Mouse (Mus musculus) heart, embryonic 13.5 days (tissue): ENCODE measurements around the gene Prorsd1. TPM values are rescaled to one million over a fixed set of nuclear protein-coding genes. Genes with fewer than 3 reads are reported as not detected.
"Not testable (repeated sequence)": the region's sequence is repeated elsewhere in the genome, so short reads cannot be mapped to it uniquely, and the experiment has no call there.

ENCODE experiments used
- ATAC-seq: fragments of 200-750 bp; cut with Nextera tagmentation; 2 replicates; pipeline ENCODE4 v1.8.0; 2017; ENCODE audit warnings: moderate TSS enrichment; ENCODE audit not compliant: insufficient number of reproducible peaks, low FRiP score, low TSS enrichment; ENCODE audit errors: extremely low read depth
- H3K27ac ChIP-seq: fragments of 300-500 bp; sonication (generic); replicated peaks from 2 replicates; pipeline ENCODE4 v1.5.1; 2015; ENCODE audit warnings: moderate library complexity, mild to moderate bottlenecking, inconsistent platforms
- H3K27me3 ChIP-seq: fragments of 300-500 bp; sonication (generic); replicated peaks from 2 replicates; pipeline ENCODE4 v1.6.1; 2015; ENCODE audit warnings: mild to moderate bottlenecking, inconsistent platforms
- H3K36me3 ChIP-seq: fragments of 300-500 bp; sonication (generic); 2 replicates; pipeline ENCODE4 v1.6.1; 2015; ENCODE audit warnings: mild to moderate bottlenecking, inconsistent platforms
- H3K4me1 ChIP-seq: fragments of 300-500 bp; sonication (generic); 2 replicates; pipeline ENCODE4 v1.6.1; 2015; ENCODE audit warnings: inconsistent platforms
- H3K4me2 ChIP-seq: fragments of 300-500 bp; sonication (generic); 2 replicates; pipeline ENCODE4 v1.6.1; 2015; ENCODE audit warnings: inconsistent platforms, mild to moderate bottlenecking, moderate library complexity
- H3K4me3 ChIP-seq: fragments of 300-500 bp; sonication (generic); 2 replicates; pipeline ENCODE4 v1.5.1; 2015; ENCODE audit warnings: moderate library complexity, mild to moderate bottlenecking, inconsistent platforms
- H3K9ac ChIP-seq: fragments of 300-500 bp; sonication (generic); 2 replicates; pipeline ENCODE4 v1.6.1; 2015; ENCODE audit warnings: inconsistent platforms, mild to moderate bottlenecking, moderate library complexity
- H3K9me3 ChIP-seq: fragments of 300-500 bp; sonication (generic); 2 replicates; pipeline ENCODE4 v1.6.1; 2016; ENCODE audit warnings: inconsistent platforms
- WGBS: fragments of 180-500 bp; shearing (Covaris S2); methylation state at CpG from one replicate; pipeline ENCODE4 v1.1.7; 2015; ENCODE audit warnings: mixed read lengths; 5-methylcytosine and 5-hydroxymethylcytosine counted together
- polyA plus RNA-seq: library from polyadenylated mRNA; unstranded; fragments of >200 nt; fragmentation: Nextera tagmentation; extraction: Ambion mirVana; gene quantifications from 2 replicates; pipeline ENCODE4 v1.2.1, GENCODE M21; 2015

Prorsd1 gene
- polyA plus RNA-seq: 18.7 and 20.0 TPM in 2 replicates

DNA sequence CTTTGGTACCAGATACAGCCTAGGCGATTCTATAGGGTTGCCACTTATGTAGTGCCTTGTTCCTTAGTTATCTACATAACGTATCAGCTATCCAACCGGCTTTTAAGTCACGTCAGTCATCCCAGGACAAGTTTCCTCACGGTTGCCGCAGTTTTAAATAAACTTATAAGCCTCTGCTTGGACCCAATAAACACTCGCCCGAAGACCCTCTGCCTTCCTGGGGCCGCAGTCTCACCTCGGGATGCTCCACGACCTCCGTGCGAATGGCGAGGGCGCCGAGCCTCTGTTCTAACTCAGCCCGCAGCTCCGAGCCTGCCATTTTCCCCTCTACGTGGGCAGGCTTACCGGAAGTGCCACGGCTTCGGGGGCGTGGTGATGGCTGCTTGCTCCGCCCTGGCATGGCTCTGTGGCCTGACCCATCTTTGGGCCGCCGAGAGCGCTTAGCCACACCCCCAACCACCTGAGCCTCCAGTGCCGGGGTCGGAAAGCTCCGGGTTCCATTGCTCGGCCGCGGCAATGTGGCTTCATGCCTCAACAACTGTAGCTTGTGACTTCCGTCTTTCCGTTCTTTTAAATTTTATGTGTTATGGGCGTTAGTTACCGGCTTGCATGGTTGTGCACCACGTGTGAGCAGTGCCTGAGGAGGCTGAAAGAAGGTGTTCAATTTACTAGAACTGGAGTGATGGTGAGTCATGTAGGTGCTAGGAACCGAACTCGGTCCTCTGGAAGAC is at the start of gene Prorsd1:
Gene Prorsd1 (minus strand): TSS at position 352 of the 731 bp plus-strand sequence.
- no peaks in the 10 kb centered on the region for H3K9me3 ChIP-seq
- H3K27ac ChIP-seq: peak within 1 kb of the TSS; percentile 80
- peak within 1 kb of the TSS; percentile 86 for H3K9ac ChIP-seq
- WGBS: 3% methylated on average over 40 of the region's 40 CpGs
- peaks cover 4% of the 10 kb centered on the region; the same call in 1 of the 2 replicates for H3K27me3 ChIP-seq
- peaks cover 23% of the 10 kb centered on the region for H3K36me3 ChIP-seq
- H3K4me2 ChIP-seq: peak within 1 kb of the TSS; percentile 68
- peak within 1 kb of the TSS; percentile 70 for H3K4me3 ChIP-seq
- peak; percentile 97 for ATAC-seq
- peaks cover 8% of the 10 kb centered on the region for H3K4me1 ChIP-seq

DNA sequence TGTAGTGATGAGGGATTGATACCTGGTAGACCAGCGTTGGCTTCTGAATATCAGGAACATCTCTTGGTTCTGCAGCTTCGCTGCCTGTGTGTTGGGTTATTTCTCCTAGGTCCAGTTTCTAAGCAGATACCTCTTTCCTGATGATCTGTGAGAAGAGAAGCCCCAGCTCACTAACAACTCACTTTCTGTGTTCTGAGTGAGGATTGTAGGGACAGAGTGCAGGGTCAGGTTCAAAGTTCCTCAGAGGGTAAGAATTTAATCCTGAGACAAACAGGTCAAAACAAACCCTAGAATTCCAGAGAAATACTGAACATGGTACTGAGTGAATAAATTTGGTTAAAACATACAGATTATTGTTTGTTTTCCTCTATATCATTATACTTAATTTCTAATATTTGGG is 48.6 kb upstream of the Prorsd1 start:
- Histone ChIP-seq H3K27me3 (no peaks in the 10 kb centered on the region), H3K4me1 (no peaks in the 10 kb centered on the region), H3K36me3 (no peaks in the 10 kb centered on the region), H3K9ac (no peak overlapping the region), H3K4me3 (no peak overlapping the region), H3K4me2 (no peak overlapping the region), H3K9me3 (no peaks in the 10 kb centered on the region), H3K27ac (no peak overlapping the region)
- 75% methylated on average over 2 of the region's 2 CpGs for WGBS
- no peak for ATAC-seq

DNA sequence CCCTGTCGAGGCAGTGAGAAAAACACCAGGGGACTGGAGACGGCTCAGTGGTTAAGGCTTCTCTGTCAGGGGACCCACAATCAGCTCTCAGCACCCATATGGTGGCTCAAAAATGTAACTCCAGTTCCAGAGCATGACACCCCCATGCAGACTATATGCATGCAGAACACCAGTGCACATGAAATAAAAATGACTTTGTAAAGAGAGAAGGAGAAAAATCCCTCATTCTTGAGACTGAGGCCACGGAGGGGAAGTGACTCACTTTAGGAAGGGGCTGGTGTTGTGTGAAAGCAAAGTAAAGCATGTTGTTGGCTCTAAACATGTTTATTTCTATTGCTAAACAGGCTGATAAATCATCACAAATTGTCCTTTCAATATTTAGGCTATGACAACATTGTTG is 46.2 kb upstream of the Prorsd1 start:
- Histone ChIP-seq H3K4me1 (no peaks in the 10 kb centered on the region), H3K27me3 (no peaks in the 10 kb centered on the region), H3K4me3 (no peak overlapping the region), H3K9me3 (no peaks in the 10 kb centered on the region), H3K9ac (no peak overlapping the region), H3K4me2 (no peak overlapping the region), H3K27ac (no peak overlapping the region), H3K36me3 (no peaks in the 10 kb centered on the region)
- no peak for ATAC-seq
- 77% methylated on average over 3 of the region's 3 CpGs for WGBS

DNA sequence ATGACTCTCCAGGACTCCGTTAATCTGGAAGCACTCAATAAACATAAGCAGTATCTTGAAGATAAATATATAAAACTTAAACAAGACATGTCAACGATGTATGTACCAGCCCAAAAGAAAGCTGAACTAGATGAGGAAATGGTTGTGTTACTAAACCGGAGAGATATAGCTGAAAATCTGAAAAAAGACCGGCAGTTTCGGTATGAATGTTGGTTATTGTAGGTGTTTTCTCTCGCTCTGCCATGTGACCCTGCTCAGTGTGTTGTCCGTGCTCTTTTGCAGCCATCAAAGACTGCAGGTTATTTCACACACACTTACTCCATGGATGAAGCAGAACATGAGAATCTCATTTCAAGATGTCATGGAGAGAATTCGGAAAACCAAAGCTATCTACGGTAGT is 45.6 kb upstream of the Prorsd1 start:
- 76% methylated on average over 9 of the region's 9 CpGs for WGBS
- ATAC-seq: no peak

DNA sequence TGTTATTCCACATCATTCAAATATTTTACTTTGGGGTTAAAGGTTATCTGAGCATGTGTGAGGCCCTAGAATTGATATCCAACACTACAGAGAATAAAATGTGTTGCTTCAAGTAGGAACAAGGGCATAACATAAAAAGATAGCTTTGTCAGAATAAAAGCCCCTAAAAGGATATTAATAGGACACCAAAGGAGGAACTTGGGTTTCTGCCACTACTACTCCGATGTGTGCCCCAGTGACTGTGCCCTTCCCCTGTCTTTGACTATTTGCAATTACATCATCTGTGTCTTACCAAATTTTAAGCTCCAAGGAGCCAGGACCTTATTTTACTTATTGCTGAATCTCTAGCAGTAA is 34.6 kb upstream of the Prorsd1 start:
- Histone ChIP-seq H3K9ac (no peak overlapping the region), H3K9me3 (no peaks in the 10 kb centered on the region), H3K36me3 (peaks cover 24% of the 10 kb centered on the region), H3K27ac (no peak overlapping the region), H3K4me1 (peaks cover 18% of the 10 kb centered on the region), H3K4me2 (no peak overlapping the region), H3K27me3 (no peaks in the 10 kb centered on the region), H3K4me3 (no peak overlapping the region)
- no peak for ATAC-seq
- WGBS: 57% methylated on average over 1 of the region's 1 CpGs

More for the DNA sequence above, 45.6 kb upstream of the Prorsd1 start:
- Histone ChIP-seq H3K9me3 (no peaks in the 10 kb centered on the region), H3K36me3 (no peaks in the 10 kb centered on the region), H3K27ac (no peak overlapping the region), H3K4me1 (no peaks in the 10 kb centered on the region), H3K4me2 (no peak overlapping the region), H3K4me3 (no peak overlapping the region), H3K9ac (no peak overlapping the region), H3K27me3 (no peaks in the 10 kb centered on the region)

DNA sequence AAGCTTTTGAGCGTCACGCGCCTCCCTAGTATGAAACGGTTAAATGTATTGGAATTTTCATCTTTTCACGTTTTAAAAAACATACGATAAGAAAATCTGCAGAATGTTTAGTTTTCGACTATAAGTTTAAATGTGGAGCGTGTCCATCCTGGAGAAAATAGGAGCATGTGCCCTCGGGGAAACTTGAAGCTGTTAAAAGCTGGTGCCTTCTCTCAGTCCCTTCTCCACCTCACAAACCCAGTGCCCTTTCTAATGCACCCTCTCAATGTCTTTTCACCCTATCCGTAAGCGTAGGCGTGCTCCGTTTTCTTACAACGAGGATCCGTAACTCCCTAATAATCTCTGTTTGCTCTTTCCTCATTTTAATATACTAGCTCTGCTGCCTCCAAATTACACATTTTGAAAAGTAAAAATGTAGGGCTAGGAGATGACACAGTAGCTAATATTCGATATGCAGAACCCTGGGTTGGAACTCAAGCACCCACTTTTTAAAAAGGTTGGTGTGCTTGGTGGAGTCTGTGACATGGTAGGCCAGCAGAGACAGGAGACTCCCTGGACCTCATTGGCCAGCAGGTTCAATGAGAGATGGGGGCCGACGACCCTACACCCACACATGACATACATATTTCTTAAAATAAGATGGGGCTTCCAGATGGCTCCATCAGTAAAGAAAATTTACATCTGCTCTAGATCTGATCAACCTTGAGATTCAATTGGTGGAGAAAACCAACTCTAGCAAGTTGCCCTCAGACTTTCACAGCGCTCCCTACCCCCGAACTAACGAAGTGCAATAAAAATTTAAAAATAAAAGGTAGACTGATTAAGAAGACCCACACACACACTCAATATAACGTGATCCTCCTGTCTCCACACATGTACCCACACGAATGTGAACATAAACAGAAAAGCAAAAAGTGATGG is 33.9 kb upstream of the Prorsd1 start:
- H3K9me3 ChIP-seq: no peaks in the 10 kb centered on the region
- ATAC-seq: no peak
- peak overlapping the region; percentile 78 for H3K27ac ChIP-seq
- H3K4me1 ChIP-seq: peaks cover 18% of the 10 kb centered on the region
- H3K4me3 ChIP-seq: peak overlapping the region; percentile 79
- no peaks in the 10 kb centered on the region for H3K27me3 ChIP-seq
- H3K9ac ChIP-seq: peak overlapping the region; percentile 95
- peaks cover 31% of the 10 kb centered on the region for H3K36me3 ChIP-seq
- WGBS: 25% methylated on average over 23 of the region's 23 CpGs
- peak overlapping the region; percentile 85 for H3K4me2 ChIP-seq

DNA sequence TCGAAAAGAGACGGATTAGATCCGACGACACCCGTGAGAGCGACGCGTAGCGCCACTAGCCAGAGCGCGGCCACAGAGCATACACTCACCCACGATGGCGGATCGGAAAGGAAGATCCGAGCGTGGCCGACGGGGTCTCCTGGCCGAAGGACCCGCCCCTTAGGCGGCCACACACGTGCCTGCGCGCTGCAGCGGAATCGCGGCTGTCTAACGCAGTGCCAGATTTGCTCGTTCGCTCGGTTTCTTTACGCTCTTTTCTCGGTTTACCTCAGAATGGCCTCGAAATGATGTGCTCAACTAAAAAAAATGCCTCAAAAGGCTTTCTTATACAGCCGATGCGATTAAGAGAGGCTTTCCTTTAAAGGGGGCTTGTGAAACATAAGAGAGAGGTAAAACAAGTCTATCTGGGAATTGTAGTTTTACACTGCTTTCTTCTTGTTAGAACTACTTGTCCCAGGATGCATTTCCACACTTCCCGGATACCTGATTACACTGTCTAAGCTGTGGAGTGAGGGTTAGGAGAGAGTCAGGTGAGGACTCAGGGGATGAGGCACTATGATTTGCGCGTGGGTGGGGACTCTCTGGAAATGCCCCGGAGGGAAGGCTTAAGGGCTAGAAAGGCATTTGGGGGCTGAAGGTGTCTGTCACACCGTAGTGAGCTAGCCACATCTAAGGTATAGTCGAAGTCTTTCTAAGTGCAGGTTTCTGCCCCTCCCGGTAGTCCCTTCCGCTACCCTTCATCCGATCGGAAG is 33.1 kb upstream of the Prorsd1 start, which contains the start of the genes Clhc1 and Rps27a:
Gene Clhc1 (plus strand): TSS at position 199 of the 752 bp plus-strand sequence.
Gene Rps27a (minus strand): TSS at position 358 of the 752 bp plus-strand sequence.
- Histone ChIP-seq H3K4me3 (peak within 1 kb of the TSS; percentile 79), H3K4me2 (peak within 1 kb of the TSS; percentile 85), H3K36me3 (peaks cover 39% of the 10 kb centered on the region), H3K27ac (peak within 1 kb of the TSS; percentile 78), H3K9me3 (no peaks in the 10 kb centered on the region), H3K4me1 (peaks cover 18% of the 10 kb centered on the region), H3K9ac (peak within 1 kb of the TSS; percentile 95), H3K27me3 (no peaks in the 10 kb centered on the region)
- peak; percentile 92 for ATAC-seq
- WGBS: under 1% methylated on average over 46 of the region's 46 CpGs

DNA sequence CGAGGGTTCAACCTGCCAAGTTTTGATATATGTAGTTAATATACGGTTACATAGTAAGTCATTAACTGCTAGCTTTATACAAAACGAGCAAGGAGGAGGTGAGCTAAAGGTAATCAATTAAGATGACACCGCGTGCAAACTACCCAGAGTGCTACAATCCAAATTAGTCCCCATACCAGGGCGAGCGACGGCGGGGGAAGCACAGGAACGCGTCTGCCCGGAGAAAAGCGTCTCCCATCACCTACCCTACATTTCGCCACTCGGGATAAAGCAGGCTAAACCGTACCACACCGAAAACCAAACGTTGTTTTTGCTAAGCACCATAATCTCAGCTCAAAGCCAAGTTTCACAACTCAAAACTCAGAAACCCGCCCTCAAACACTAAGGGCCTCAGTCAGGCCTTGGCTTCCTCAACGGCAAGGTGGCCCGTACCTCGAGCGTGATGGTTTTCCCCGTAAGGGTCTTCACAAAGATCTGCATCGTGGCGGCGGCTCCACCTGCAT is 32.5 kb upstream of the Prorsd1 start:
- H3K4me1 ChIP-seq: peaks cover 18% of the 10 kb centered on the region
- under 1% methylated on average over 27 of the region's 27 CpGs for WGBS
- H3K4me2 ChIP-seq: peak overlapping the region; percentile 85
- H3K9me3 ChIP-seq: no peaks in the 10 kb centered on the region
- H3K9ac ChIP-seq: peak overlapping the region; percentile 95
- H3K4me3 ChIP-seq: peak overlapping the region; percentile 79
- no peak for ATAC-seq
- no peaks in the 10 kb centered on the region for H3K27me3 ChIP-seq
- H3K27ac ChIP-seq: peak overlapping the region; percentile 78
- H3K36me3 ChIP-seq: peaks cover 45% of the 10 kb centered on the region

DNA sequence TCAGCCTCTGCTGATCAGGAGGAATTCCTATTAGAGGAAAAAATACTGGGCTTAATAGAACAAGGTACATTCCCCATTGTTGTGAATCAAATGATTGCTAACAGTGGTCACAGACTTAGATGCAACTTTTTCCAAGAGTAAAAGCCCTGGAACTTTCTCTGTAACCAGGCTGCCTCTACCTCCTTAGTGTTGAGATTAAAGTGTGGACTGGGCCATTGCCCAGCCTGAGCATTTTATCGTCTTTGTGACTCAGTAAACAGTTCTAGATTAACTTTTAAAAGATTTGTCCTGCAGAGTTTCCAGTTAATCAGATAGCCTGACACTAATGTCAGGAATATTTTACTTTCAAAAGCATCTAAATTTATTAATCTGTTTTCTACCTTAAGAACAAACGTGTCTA is 31.9 kb upstream of the Prorsd1 start:
- peak overlapping the region; percentile 95 for H3K9ac ChIP-seq
- H3K4me1 ChIP-seq: peaks cover 18% of the 10 kb centered on the region
- H3K9me3 ChIP-seq: no peaks in the 10 kb centered on the region
- peak overlapping the region; percentile 78 for H3K27ac ChIP-seq
- peak overlapping the region; percentile 79 for H3K4me3 ChIP-seq
- WGBS: 17% methylated on average over 2 of the region's 2 CpGs
- no peaks in the 10 kb centered on the region for H3K27me3 ChIP-seq
- peaks cover 50% of the 10 kb centered on the region for H3K36me3 ChIP-seq
- peak overlapping the region; percentile 85 for H3K4me2 ChIP-seq
- ATAC-seq: no peak

DNA sequence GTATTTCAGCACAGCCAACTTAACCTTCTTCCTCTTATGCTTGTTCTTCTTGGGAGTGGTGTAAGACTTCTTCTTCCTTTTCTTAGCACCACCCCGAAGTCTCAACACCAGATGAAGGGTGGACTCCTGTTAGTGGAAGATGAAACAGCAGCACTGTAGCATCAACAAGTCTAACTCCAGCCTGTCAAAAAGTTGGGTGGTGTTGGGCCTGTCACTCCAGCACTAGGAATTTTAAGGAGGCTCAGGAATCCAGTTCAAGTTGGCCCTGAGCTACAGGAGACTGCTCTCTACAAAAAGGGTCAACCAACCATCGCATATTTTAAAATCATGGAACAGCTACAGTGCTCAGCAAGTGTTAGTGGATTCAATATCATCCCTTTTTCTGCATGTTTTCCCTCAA is 31.5 kb upstream of the Prorsd1 start:
- not testable (repeated sequence) for ATAC-seq, H3K27ac ChIP-seq, H3K27me3 ChIP-seq, H3K9me3 ChIP-seq
- Histone ChIP-seq H3K9ac (peak overlapping the region; percentile 95), H3K36me3 (peaks cover 55% of the 10 kb centered on the region), H3K4me2 (peak overlapping the region; percentile 85), H3K4me1 (peaks cover 18% of the 10 kb centered on the region), H3K4me3 (peak overlapping the region; percentile 79)
- 83% methylated on average over 2 of the region's 2 CpGs for WGBS
